Mouse (Mus musculus) forebrain, embryonic 10.5 days (tissue): ENCODE measurements around the gene Wnt7a. TPM values are rescaled to one million over a fixed set of nuclear protein-coding genes. Genes with fewer than 3 reads are reported as not detected.

Experiments
- polyA plus RNA-seq: library from polyadenylated mRNA; unstranded; fragments of >200 nt; fragmentation: Nextera tagmentation; extraction: Ambion mirVana; gene quantifications from 2 replicates; pipeline ENCODE4 v1.2.1, GENCODE M21; 2016

The Wnt7a gene
- polyA plus RNA-seq, 1 experiment from 2014 or later, result 11.0 TPM

Other genes starting within 250 kb of the Wnt7a start
- 30.5 and 35.4 TPM in 2 replicates for gene Fbln2, start 198.9 kb downstream of the Wnt7a start, polyA plus RNA-seq
- 40.9 TPM in 2 replicates for gene Chchd4, start 62.2 kb upstream of the Wnt7a start, polyA plus RNA-seq
- gene Tmem43, start 62.3 kb upstream of the Wnt7a start, polyA plus RNA-seq, result 70.6 and 72.1 TPM in 2 replicates
- 22.7 and 23.2 TPM in 2 replicates for gene Xpc, start 104.5 kb upstream of the Wnt7a start, polyA plus RNA-seq
- gene Lsm3, start 104.6 kb upstream of the Wnt7a start, polyA plus RNA-seq, result 433 and 450 TPM in 2 replicates